Mouse (Mus musculus): ENCODE results near the gene Ppp1r14a. TPM values are rescaled to one million over a fixed set of nuclear protein-coding genes. Genes with fewer than 3 reads are reported as not detected.
A peak's percentile ranks its signal among the peaks of the same experiment; 100 is the strongest.

Ppp1r14a gene
- polyA plus RNA-seq, 1 experiment from 2014 or later = 35.5 TPM

DNA sequence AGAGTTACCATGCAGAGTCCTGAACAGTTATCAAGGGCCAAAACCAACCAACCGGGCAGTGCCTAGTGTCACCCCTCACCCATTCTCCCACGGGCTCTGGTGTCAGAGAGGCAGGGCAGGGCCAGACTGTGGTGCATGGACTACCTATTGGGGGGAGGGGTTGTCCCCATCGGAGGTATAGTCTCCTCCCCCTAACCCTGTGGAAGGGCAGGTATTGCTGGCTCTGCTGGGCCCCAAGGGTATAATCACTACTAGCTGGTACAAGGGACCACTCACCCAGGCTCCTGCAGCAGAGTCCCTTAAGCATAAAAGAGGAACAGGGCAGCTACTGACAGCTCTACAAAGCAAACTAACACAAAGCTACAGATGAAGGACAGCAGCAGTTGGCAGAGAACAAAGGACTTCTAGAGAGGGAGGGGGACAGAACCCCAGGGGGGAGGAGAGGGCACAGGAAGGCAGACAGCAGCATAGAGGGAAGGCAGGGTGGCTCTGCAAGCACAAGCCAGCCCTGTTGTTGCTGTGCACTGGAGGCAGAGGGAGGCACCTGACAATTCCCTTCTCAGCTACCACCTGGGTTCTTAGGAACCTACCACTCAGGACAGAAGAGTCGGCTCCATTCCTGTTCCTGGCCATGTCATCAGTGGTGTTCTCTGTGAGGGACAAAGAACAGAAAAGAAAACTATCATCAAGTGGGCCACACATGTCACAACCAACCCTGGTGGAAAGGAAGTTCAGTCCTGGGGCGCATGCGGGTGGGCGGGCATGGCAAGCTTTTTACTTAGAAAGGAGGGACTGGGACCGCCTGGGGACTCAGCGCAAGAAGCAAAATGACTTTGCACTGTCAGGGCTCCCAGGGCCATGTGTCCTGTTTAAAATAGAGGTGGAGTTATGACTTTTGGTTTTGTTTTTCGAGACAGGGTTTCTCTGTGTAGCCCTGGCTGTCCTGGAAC lies 29.1 kb upstream of the Ppp1r14a start:
- WGBS = 62% methylated on average over 10 of the region's 10 CpGs
- peak; percentile 52 for DNase-seq (ENCODE audit: low spot score)
- Histone ChIP-seq H3K27ac (peak overlapping the region; percentile 79), H3K4me3 (no peak overlapping the region), H3K9me3 (no peaks in the 10 kb centered on the region), H3K4me1 (replicated peaks) (peaks cover 38% of the 10 kb centered on the region), H3K36me3 (no peaks in the 10 kb centered on the region), H3K27me3 (ENCODE audit: insufficient read depth, poor library complexity, severe bottlenecking) (no peaks in the 10 kb centered on the region)

DNA sequence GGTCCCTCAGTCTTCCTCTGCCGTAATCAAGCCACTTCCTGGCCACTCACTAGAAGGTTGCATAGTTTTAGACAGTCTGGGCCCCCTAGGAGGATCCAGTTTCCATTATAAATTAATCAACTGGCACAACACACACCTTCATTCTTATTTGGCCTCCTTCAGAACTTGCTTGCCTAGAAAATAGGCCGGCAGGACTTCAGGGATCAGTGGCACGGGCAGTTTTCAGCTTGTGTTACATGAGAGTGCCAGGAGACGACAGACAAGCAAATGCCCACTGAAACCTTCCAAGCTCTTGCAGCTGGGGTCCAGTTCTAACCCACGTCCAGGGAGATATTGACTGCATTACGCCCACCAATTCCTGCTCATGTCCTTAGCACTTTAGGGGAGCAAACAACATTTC lies 27.0 kb upstream of the Ppp1r14a start:
- WGBS = 80% methylated on average over 6 of the region's 6 CpGs
- no peaks in the 10 kb centered on the region for H3K9me3 ChIP-seq
- DNase-seq (ENCODE audit: low spot score) = no peak
- no peak overlapping the region for H3K27ac ChIP-seq
- no peaks in the 10 kb centered on the region for H3K36me3 ChIP-seq
- H3K27me3 ChIP-seq (ENCODE audit: insufficient read depth, poor library complexity, severe bottlenecking) = no peaks in the 10 kb centered on the region
- no peak overlapping the region for H3K4me3 ChIP-seq
- H3K4me1 ChIP-seq (replicated peaks) = peaks cover 43% of the 10 kb centered on the region

DNA sequence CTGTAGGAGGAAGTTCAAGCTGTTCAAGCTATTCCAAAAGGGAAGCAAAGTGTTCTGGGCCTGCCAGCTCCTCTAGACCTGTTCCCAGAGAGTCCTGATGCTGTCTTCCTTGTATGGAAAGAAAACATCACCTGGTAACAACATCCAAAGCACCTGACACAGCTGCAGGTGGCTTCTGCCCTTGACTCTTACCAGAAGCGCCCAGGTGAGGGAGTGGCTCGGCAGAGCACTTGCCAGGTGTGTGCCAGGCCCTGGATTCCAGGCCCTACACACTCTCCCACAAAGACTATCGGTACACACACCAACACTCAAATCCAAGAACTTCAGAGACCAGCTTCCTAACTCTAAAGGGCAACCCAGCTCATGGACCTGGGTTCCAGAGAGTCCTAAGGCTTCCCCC lies 25.3 kb upstream of the Ppp1r14a start:
- no peak for DNase-seq (ENCODE audit: low spot score)
- no peaks in the 10 kb centered on the region for H3K9me3 ChIP-seq
- H3K4me1 ChIP-seq (replicated peaks) = peaks cover 27% of the 10 kb centered on the region
- WGBS = 87% methylated on average over 3 of the region's 3 CpGs
- H3K27ac ChIP-seq = no peak overlapping the region
- no peaks in the 10 kb centered on the region for H3K36me3 ChIP-seq
- no peaks in the 10 kb centered on the region for H3K27me3 ChIP-seq (ENCODE audit: insufficient read depth, poor library complexity, severe bottlenecking)
- H3K4me3 ChIP-seq = no peak overlapping the region

DNA sequence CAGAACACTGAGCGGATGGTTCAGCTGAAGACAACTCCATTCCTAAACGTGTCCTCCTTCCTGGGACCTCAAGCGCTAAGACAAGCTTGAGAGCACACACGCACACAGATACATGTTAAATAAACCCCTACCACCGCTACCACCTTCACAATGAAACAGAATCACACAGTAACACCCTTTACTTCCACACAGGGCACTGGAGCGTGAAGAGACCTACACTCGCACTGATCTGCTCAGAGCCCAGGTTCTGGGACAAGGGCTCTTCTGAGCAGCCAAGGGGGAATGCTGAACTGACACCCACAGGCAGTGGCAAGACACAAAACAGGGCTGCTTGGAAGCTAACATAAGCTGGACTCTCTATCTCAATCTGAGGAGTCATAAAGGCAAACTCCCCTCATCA lies 23.5 kb upstream of the Ppp1r14a start:
- Histone ChIP-seq H3K36me3 (no peaks in the 10 kb centered on the region), H3K4me3 (no peak overlapping the region), H3K9me3 (no peaks in the 10 kb centered on the region), H3K4me1 (replicated peaks) (0 out of 2 replicates have a peak, but pooled peaks cover 11% of the 10 kb centered on the region), H3K27me3 (ENCODE audit: insufficient read depth, poor library complexity, severe bottlenecking) (no peaks in the 10 kb centered on the region), H3K27ac (no peak overlapping the region)
- 73% methylated on average over 7 of the region's 7 CpGs for WGBS
- no peak for DNase-seq (ENCODE audit: low spot score)

- Histone ChIP-seq H3K4me3 (no peak overlapping the region), H3K36me3 (no peaks in the 10 kb centered on the region), H3K9me3 (no peaks in the 10 kb centered on the region), H3K4me1 (replicated peaks) (0 out of 2 replicates have a peak, but pooled peaks cover 11% of the 10 kb centered on the region), H3K27ac (no peak overlapping the region), H3K27me3 (ENCODE audit: insufficient read depth, poor library complexity, severe bottlenecking) (no peaks in the 10 kb centered on the region)
- DNase-seq (ENCODE audit: low spot score) = no peak
- WGBS = 55% methylated on average over 4 of the region's 4 CpGs
These were observed 22.2 kb upstream of the Ppp1r14a start for GRCm38 (mm10) chr7:29266931-29267330.

- 81% methylated on average over 4 of the region's 4 CpGs for WGBS
- 0 out of 2 replicates have a peak, but pooled peaks cover 10% of the 10 kb centered on the region for H3K4me1 ChIP-seq (replicated peaks)
These were observed 18.7 kb upstream of the Ppp1r14a start for GRCm38 (mm10) chr7:29270445-29270844.

GRCm38 (mm10) chr7:29271687-29272465 lies 17.2 kb upstream of the Ppp1r14a start:
- Histone ChIP-seq H3K9me3 (no peaks in the 10 kb centered on the region), H3K36me3 (no peaks in the 10 kb centered on the region), H3K27ac (no peak overlapping the region), H3K27me3 (ENCODE audit: insufficient read depth, poor library complexity, severe bottlenecking) (no peaks in the 10 kb centered on the region), H3K4me3 (no peak overlapping the region), H3K4me1 (replicated peaks) (0 out of 2 replicates have a peak, but pooled peaks cover 2% of the 10 kb centered on the region)
- 77% methylated on average over 8 of the region's 8 CpGs for WGBS
- no peak for DNase-seq (ENCODE audit: low spot score)

More at GRCm38 (mm10) chr7:29270445-29270844, 18.7 kb upstream of the Ppp1r14a start:
- H3K36me3 ChIP-seq = no peaks in the 10 kb centered on the region
- no peak overlapping the region for H3K4me3 ChIP-seq
- H3K27ac ChIP-seq = no peak overlapping the region
- no peaks in the 10 kb centered on the region for H3K27me3 ChIP-seq (ENCODE audit: insufficient read depth, poor library complexity, severe bottlenecking)
- DNase-seq (ENCODE audit: low spot score) = no peak
- no peaks in the 10 kb centered on the region for H3K9me3 ChIP-seq

DNA sequence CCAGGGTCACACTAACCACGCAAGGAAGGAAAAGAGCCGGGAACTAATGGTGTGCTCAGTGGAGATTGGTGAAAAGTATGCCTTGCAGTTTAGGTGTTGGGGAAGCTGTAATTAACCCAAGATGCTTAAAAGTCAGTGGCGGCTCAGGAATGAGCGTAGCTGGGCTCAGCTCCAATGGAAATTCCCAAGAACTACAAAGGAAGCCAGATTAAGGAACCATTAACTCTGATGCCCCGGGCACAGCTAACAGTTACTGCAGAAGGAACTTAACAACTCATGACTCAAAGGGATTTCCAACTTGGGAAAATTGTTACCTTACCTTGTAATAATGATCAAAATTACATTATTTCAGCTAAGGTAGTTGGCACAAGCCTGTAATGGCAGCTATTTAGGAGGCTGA lies 12.4 kb upstream of the Ppp1r14a start:
- Histone ChIP-seq H3K9me3 (no peaks in the 10 kb centered on the region), H3K27me3 (ENCODE audit: insufficient read depth, poor library complexity, severe bottlenecking) (peaks cover 27% of the 10 kb centered on the region), H3K36me3 (no peaks in the 10 kb centered on the region), H3K4me1 (replicated peaks) (peaks cover 14% of the 10 kb centered on the region), H3K4me3 (no peak overlapping the region), H3K27ac (no peak overlapping the region)
- WGBS = 85% methylated on average over 5 of the region's 5 CpGs
- no peak for DNase-seq (ENCODE audit: low spot score)

GRCm38 (mm10) chr7:29277510-29277909 lies 11.6 kb upstream of the Ppp1r14a start:
- DNase-seq (ENCODE audit: low spot score) = no peak
- 95% methylated on average over 4 of the region's 4 CpGs for WGBS
- Histone ChIP-seq H3K4me3 (no peak overlapping the region), H3K4me1 (replicated peaks) (peaks cover 20% of the 10 kb centered on the region), H3K9me3 (no peaks in the 10 kb centered on the region), H3K36me3 (no peaks in the 10 kb centered on the region), H3K27ac (no peak overlapping the region), H3K27me3 (ENCODE audit: insufficient read depth, poor library complexity, severe bottlenecking) (peaks cover 34% of the 10 kb centered on the region)

DNA sequence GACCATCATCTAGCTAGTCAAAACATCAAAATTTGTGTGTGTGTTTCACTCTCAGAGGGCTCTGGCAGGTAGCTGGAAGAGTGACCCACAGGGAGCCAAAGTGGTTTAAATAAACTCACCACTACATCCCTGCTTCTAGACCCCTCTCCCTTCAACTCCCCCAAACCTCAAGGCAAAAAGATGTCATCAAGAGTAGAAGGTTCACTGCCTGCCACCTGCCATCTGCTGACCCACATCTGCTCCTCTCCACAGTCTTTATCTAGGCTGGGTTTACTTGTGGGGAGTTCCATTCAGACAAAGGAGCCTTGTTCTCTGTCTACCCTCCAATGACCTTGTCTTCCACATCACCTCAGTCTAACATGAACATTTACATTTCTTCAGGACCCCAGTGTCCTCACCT lies 9.8 kb upstream of the Ppp1r14a start:
- H3K4me3 ChIP-seq = no peak overlapping the region
- peaks cover 20% of the 10 kb centered on the region for H3K4me1 ChIP-seq (replicated peaks)
- no peak for DNase-seq (ENCODE audit: low spot score)
- H3K27ac ChIP-seq = no peak overlapping the region
- H3K36me3 ChIP-seq = no peaks in the 10 kb centered on the region
- peaks cover 42% of the 10 kb centered on the region for H3K27me3 ChIP-seq (ENCODE audit: insufficient read depth, poor library complexity, severe bottlenecking)
- no peaks in the 10 kb centered on the region for H3K9me3 ChIP-seq

DNA sequence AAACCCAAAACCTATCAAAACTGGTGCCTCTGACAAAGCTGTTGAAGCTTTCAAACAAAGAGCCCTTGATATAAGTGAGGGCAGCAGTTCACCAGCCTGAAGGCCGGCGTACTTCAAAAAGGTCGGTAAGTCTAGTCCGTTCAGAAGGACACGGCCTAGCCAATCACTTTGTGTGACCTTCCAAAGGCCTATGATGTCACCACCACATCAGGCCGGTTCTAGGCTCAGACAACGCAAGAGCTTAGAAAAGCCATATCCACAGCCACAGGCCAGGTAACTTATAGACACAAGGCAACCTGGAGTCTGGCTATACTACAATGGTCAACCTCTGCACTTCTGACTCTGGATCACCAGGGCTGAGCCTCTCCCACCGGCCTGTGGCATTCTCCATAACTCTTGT lies 9.2 kb upstream of the Ppp1r14a start:
- H3K36me3 ChIP-seq = no peaks in the 10 kb centered on the region
- 89% methylated on average over 8 of the region's 8 CpGs for WGBS
- no peak overlapping the region for H3K27ac ChIP-seq
- no peak for DNase-seq (ENCODE audit: low spot score)
- H3K27me3 ChIP-seq (ENCODE audit: insufficient read depth, poor library complexity, severe bottlenecking) = peaks cover 48% of the 10 kb centered on the region
- peaks cover 20% of the 10 kb centered on the region for H3K4me1 ChIP-seq (replicated peaks)
- H3K4me3 ChIP-seq = 0 out of 2 replicates have a peak overlapping the region, but pooled peaks have one; percentile 3
- no peaks in the 10 kb centered on the region for H3K9me3 ChIP-seq

- no peak for DNase-seq (ENCODE audit: low spot score)
- Histone ChIP-seq H3K9me3 (no peaks in the 10 kb centered on the region), H3K36me3 (no peaks in the 10 kb centered on the region), H3K27ac (peak overlapping the region; percentile 85), H3K27me3 (ENCODE audit: insufficient read depth, poor library complexity, severe bottlenecking) (peaks cover 56% of the 10 kb centered on the region), H3K4me1 (replicated peaks) (peaks cover 20% of the 10 kb centered on the region), H3K4me3 (peak overlapping the region; percentile 73)
- whole genome bisulfite sequencing = 12% methylated on average over 13 of the region's 13 CpGs
These were observed 8.3 kb upstream of the Ppp1r14a start for GRCm38 (mm10) chr7:29280801-29281200.
